Mouse (Mus musculus) kidney, adult 2 months (tissue): Measurements from ENCODE around the gene Stard10. TPM values are rescaled to one million over a fixed set of nuclear protein-coding genes. Genes with fewer than 3 reads are reported as not detected.
A peak's percentile ranks its signal among the peaks of the same experiment; 100 is the strongest.

ENCODE experiments used
- DNase-seq: peaks from one replicate; pipeline ENCODE4 v3.0.0; 2021
- H3K27ac ChIP-seq: fragments of 200-500 bp; 2 replicates; pipeline ENCODE4 v1.5.1; 2012; ENCODE audit warnings: low read depth, low read length, control low read depth, inconsistent platforms; ENCODE audit not compliant: insufficient read depth
- H3K27me3 ChIP-seq: fragments of 200-500 bp; replicated peaks from 2 replicates; pipeline ENCODE4 v1.6.1; 2012; ENCODE audit warnings: mild to moderate bottlenecking, moderate library complexity, low read length, inconsistent platforms; ENCODE audit not compliant: control insufficient read depth, insufficient read depth
- H3K36me3 ChIP-seq: fragments of 200-500 bp; 2 replicates; pipeline ENCODE4 v1.6.1; 2012; ENCODE audit warnings: mild to moderate bottlenecking, moderate library complexity, low read length, inconsistent platforms; ENCODE audit not compliant: control insufficient read depth, insufficient read depth
- H3K4me1 ChIP-seq: fragments of 200-500 bp; 2 replicates; pipeline ENCODE4 v1.6.1; 2011; ENCODE audit warnings: low read length; ENCODE audit not compliant: control insufficient read depth, insufficient read depth
- H3K4me3 ChIP-seq: fragments of 200-500 bp; 2 replicates; pipeline ENCODE4 v1.5.1; 2011; ENCODE audit warnings: mild to moderate bottlenecking, low read depth, low read length, control low read depth; ENCODE audit not compliant: insufficient read depth
- CTCF ChIP-seq: fragments of 200-500 bp; conservative IDR thresholded peaks from 2 replicates; pipeline ENCODE4 v1.5.1; 2011; ENCODE audit warnings: low read depth, mild to moderate bottlenecking, control low read depth, low read length, moderate library complexity, mixed read lengths; ENCODE audit not compliant: insufficient read depth, insufficient read length
- POLR2A ChIP-seq: fragments of 200-500 bp; IDR thresholded peaks from one replicate; pipeline ENCODE4 v1.6.1; 2011; ENCODE audit warnings: low read depth, low read length, control low read depth
- WGBS: fragments of 180-500 bp; shearing (Covaris S2); methylation state at CpG from one replicate; pipeline ENCODE4 v1.1.7; 2018; 5-methylcytosine and 5-hydroxymethylcytosine counted together
- polyA plus RNA-seq: library from polyadenylated mRNA; depleted of rRNA; stranded (reverse); fragments of >200 nt; gene quantifications from 2 replicates; pipeline ENCODE4 v1.2.3, GENCODE M21; 2012

The Stard10 gene
- polyA plus RNA-seq, 1 experiment, result 503 TPM

DNA sequence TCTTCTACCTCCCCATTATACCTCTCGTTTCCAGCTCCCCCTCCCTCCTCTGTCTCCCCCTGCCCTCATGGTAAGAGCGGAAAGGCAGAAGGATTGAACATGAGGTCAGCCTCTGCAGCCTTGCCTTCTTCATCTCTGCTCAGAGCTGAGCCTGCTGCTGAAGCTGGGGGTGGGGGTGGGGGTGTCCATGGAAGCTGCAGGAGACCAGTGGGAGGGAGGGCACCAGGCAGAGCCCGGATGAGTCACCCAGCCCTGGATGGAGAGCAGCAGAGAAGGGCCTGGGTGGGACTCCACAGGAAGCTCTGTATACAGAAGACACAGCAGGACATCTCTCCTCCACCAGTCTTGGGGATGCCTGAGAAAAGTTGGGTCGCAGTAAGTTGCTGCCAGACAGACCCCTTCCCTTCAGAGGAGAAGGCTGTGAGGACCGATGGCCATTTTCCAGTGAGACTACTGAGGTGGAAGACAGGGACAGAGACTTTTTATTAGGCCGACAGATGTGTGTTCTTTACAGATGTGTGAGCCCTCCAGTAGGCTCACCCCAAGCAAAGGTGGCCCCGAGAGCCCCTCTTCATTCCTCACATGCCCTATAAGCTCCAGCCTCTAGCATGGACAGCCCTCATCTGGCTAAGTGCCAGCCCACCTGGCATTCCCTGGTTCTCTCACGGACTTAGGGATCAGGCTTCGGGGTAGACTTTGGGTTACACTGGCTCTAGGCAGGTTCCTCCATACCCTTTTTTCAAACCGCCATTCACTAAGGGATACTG, 13.4 kb downstream of the Stard10 start:
- no peaks in the 10 kb centered on the region; the same call in 1 of the 2 replicates for H3K36me3 ChIP-seq
- 68% methylated on average over 10 of the region's 10 CpGs for WGBS
- H3K4me1 ChIP-seq, result peaks cover 20% of the 10 kb centered on the region
- no peak for DNase-seq
- H3K27ac ChIP-seq, result no peak overlapping the region
- H3K27me3 ChIP-seq, result no peaks in the 10 kb centered on the region
- TF ChIP-seq CTCF (no peak), POLR2A (no peak)
- no peak overlapping the region for H3K4me3 ChIP-seq

DNA sequence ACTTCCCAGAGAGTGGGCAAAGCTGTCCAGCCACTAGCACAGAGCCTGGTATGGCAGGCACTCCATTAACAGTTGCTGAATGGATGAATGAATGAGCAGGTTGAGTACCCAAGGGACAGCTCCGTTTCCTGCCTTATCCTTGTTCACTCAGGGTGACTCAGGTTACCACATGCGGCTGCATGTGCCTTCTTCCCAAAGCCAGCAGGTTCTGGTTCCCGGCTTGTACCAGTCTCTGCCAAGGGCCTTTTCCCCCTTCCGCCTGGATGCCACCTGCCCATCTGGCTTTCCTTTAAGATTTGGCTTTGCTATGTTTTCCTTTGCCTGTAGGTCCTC, 13.9 kb downstream of the Stard10 start:
- WGBS, result 59% methylated on average over 4 of the region's 4 CpGs

DNA sequence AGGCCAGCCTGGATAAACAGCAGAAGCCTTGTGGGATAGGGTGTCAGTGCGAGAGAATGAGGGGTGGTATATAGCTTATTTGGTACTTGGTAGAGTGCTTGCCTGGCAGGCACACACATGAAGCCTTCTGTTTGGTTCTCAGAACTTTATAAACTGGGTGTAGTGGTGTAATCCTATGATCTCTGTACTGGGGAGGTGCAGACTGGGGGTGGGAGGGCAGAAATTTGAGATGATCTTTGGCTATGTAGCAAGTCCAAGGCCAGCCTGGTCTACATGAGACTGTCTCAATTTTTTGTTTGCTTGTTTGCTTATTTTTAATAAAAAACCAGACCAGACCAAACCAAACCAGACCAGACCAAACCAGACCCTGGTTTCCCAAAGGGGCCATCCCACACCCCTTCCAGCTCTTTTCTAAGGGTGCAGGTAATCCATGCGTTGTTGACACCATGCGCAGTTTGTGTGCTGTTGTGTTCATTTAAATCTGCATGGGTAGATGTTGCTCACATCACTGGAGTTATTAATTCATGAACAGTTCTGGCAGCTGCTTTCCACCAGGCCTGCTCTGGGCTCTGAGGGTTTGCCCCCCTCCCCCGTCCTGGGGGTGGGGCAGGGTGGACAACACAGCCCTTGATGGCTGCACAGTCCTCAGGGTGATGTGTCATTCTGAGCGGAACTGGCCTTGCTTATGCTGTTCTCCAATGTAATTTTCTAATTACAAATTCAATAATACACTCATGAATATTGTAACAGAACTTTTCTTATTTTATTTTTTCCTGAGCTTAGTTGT, 15.4 kb downstream of the Stard10 start:
- 87% methylated on average over 5 of the region's 5 CpGs for WGBS
- no peaks in the 10 kb centered on the region; the same call in 1 of the 2 replicates for H3K36me3 ChIP-seq
- H3K4me3 ChIP-seq, result no peak overlapping the region
- no peak for DNase-seq
- H3K27me3 ChIP-seq, result no peaks in the 10 kb centered on the region
- peaks cover 4% of the 10 kb centered on the region for H3K4me1 ChIP-seq
- H3K27ac ChIP-seq, result no peak overlapping the region
- TF ChIP-seq CTCF (no peak), POLR2A (no peak)

More for the DNA sequence above, 13.9 kb downstream of the Stard10 start:
- peaks cover 14% of the 10 kb centered on the region for H3K4me1 ChIP-seq
- H3K27ac ChIP-seq, result no peak overlapping the region
- DNase-seq, result no peak
- no peak overlapping the region for H3K4me3 ChIP-seq
- H3K36me3 ChIP-seq, result no peaks in the 10 kb centered on the region; the same call in 1 of the 2 replicates
- TF ChIP-seq POLR2A (no peak), CTCF (no peak)
- no peaks in the 10 kb centered on the region for H3K27me3 ChIP-seq

DNA sequence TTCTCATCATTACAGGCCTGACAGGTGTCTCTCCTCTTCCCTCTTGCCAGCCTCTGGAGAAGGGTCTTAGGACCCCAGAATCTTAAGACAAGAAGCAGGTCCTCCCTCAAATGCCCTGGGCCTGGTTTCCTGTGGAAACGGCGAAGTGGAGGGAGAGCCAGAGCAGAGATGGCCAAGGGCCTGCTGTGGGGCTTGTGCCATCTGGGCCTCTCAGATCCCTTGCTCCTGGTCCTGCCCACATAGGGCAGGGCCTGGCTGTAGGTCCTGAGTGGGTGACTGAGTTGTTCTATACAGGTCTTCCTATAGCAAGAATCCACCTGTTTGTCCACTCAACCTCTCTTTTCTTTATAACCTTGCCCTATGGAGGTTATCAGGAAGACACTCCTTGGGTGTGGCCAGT, 18.3 kb downstream of the Stard10 start:
- Histone ChIP-seq H3K4me3 (no peak overlapping the region), H3K4me1 (no peaks in the 10 kb centered on the region; the same call in 1 of the 2 replicates), H3K36me3 (no peaks in the 10 kb centered on the region; the same call in 1 of the 2 replicates), H3K27me3 (no peaks in the 10 kb centered on the region), H3K27ac (no peak overlapping the region)
- TF ChIP-seq CTCF (no peak), POLR2A (no peak)
- no peak for DNase-seq
- 71% methylated on average over 2 of the region's 2 CpGs for WGBS

DNA sequence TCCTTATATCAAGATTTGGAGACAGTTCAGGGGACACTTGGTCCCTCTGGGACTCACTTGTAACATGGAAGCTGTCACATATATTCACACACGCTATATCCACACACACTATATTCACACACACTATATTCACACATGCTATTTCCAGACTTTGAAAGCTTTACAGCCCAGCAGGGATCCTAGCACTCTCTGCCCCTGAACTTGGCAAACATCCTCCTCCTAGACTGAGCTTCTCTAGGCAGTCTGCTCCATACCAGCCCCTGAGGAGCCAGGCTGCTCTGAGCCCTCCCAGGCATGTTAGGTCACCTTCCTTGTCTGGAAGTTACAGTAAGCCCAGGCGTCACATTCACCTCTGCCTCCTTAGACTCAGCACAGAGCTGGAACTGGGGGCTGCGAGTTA, 19.8 kb downstream of the Stard10 start:
- Histone ChIP-seq H3K4me3 (no peak overlapping the region), H3K27me3 (no peaks in the 10 kb centered on the region), H3K4me1 (peaks cover 4% of the 10 kb centered on the region; the same call in 1 of the 2 replicates), H3K36me3 (no peaks in the 10 kb centered on the region; the same call in 1 of the 2 replicates), H3K27ac (no peak overlapping the region)
- TF ChIP-seq CTCF, result no peak
- TF ChIP-seq POLR2A, result no peak
- 87% methylated on average over 3 of the region's 3 CpGs for WGBS
- DNase-seq, result no peak

DNA sequence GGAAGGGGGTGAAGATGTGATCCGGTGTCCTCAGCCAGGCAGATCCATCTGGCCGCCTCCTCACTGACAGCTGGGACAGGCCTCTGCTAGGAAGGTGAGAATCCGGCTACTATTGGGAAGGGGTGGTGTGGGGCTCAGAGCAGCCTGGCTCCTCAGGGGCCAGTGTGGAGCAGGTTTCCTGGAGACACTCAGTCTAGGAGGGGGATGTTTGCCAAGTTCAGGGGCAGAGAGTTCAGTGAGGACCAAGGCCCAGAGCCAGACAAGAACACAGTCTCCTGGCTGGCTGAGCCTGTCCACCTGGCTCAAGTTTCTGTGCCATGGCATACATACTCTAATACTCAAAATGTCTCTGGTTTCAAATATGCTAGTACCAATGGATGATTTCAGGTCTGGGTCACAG, 20.5 kb downstream of the Stard10 start:
- Histone ChIP-seq H3K36me3 (no peaks in the 10 kb centered on the region; the same call in 1 of the 2 replicates), H3K27ac (no peak overlapping the region), H3K4me3 (no peak overlapping the region), H3K4me1 (peaks cover 5% of the 10 kb centered on the region; the same call in 1 of the 2 replicates), H3K27me3 (no peaks in the 10 kb centered on the region)
- TF ChIP-seq POLR2A, result no peak
- TF ChIP-seq CTCF, result no peak
- 77% methylated on average over 3 of the region's 3 CpGs for WGBS
- peak; percentile 41 for DNase-seq

DNA sequence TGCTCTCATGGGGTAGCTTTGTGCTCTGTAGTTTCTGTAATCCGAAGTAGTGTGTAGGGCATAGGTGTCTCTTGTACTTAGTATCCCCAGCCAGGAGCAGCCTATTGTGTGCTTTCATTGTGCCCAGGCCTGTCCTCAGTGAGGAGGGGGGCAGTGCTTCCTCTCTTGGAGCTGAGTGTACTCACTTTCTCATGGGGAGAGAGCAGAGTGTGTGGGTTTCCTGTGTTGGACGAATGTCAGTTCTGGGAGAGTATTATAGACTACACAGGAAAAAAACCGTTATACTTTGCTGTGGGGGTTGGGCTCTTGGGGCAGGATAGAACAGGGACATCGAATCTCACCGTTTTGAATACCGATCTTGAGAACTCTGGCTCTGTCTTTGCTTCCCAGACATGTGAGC, 24.5 kb downstream of the Stard10 start:
- TF ChIP-seq CTCF (no peak), POLR2A (no peak)
- WGBS, result 25% methylated on average over 6 of the region's 6 CpGs
- no peak for DNase-seq
- H3K27me3 ChIP-seq, result no peaks in the 10 kb centered on the region
- H3K4me3 ChIP-seq, result no peak overlapping the region
- no peak overlapping the region for H3K27ac ChIP-seq
- H3K4me1 ChIP-seq, result peaks cover 5% of the 10 kb centered on the region; the same call in 1 of the 2 replicates
- no peaks in the 10 kb centered on the region for H3K36me3 ChIP-seq
